Mouse (Mus musculus) kidney, adult 18-20 months (tissue): ENCODE measurements around the gene Gnat3.

ENCODE experiments used
- DNase-seq: peaks from one replicate; pipeline ENCODE4 v3.0.0; 2021

Gene Gnat3

GRCm38 (mm10) chr5:18007067-18007466 is 44.7 kb downstream of the Gnat3 start:
- no peak for DNase-seq

- DNase-seq, result no peak
Measured at GRCm38 (mm10) chr5:18010301-18010700, 48.0 kb downstream of the Gnat3 start.

DNA sequence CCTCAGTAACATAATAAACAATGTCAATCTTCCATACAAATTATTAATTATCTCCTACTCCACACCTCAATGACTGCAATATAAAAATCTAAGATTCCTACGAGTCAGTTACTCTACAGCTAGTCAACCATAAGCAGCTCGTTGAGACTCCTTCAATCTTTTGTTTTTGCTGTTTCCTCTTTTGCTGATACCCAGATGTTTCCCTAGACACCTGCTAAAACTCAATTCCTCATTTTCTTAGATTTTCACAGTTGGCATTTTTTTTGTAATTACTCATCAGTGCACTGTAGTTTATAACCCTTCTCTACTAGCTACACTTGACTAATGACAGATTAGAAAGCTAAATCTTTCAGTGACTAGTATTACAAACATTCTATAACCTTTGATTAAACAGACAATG is 50.8 kb downstream of the Gnat3 start:
- DNase-seq, result no peak

GRCm38 (mm10) chr5:18014209-18014829 is 52.0 kb downstream of the Gnat3 start:
- no peak for DNase-seq

- DNase-seq, result no peak
Measured at GRCm38 (mm10) chr5:18023347-18023746, 61.0 kb downstream of the Gnat3 start.

DNA sequence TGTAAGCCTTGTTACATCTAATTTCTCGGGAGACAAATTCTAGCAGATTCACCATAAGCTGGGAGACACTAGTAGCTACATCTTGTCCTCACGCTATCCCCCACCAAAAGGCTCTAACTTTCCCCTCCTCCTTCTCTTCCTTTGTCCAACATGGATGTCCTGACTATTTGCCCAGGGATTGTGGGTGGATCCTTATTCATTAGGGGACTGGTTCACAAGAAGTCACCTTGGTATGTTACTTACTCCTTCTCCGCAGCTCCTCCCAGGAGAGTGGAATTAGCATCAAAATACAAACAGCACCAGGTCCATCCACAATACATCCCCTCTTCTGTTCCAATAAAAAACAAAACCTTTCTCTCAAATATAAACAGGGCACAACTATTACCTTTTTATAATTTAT is 65.2 kb downstream of the Gnat3 start:
- DNase-seq, result no peak

GRCm38 (mm10) chr5:18035848-18036638 is 73.7 kb downstream of the Gnat3 start:
- no peak for DNase-seq

GRCm38 (mm10) chr5:18043022-18043421 is 80.7 kb downstream of the Gnat3 start:
- DNase-seq, result peak; percentile 73

- no peak for DNase-seq
Measured at GRCm38 (mm10) chr5:18048841-18049240, 86.5 kb downstream of the Gnat3 start.

DNA sequence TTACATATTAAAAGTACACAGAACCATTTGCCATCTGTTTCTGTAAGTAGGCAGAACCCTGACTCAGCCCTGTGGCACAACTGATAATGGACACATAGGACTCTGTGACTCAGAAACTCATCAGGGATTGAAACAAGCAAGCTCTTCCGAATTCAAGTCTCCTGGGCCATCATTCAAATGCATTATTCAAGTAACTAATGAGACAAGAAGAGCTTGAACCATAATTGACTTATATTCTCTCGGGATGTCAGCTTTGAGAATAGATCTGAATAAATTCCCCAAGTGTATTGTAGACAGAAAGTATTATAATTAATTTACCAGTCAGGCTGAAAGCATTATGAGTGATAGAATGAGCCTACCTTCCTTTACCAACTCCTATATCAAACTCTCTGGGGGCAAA is 93.0 kb downstream of the Gnat3 start:
- DNase-seq, result no peak
